Mouse (Mus musculus) megakaryocyte, adult 5-6 weeks (primary cell): Measurements from ENCODE around the gene Leo1. TPM values are rescaled to one million over a fixed set of nuclear protein-coding genes. Genes with fewer than 3 reads are reported as not detected.

Experiments
- ATAC-seq: 2 replicates; pipeline ENCODE4 v1.8.0; 2016; ENCODE audit warnings: mild to moderate bottlenecking, inconsistent platforms; ENCODE audit not compliant: poor library complexity, severe bottlenecking
- total RNA-seq, 2 experiments: library from RNA; stranded (forward) in 1 of 2; stranded (reverse) in 1 of 2; fragments of 153-499, 151-499 nt in 1 of 2; fragments of 221-1000, 200-1000 nt in 1 of 2; gene quantifications; 2 replicates each; pipeline versions ENCODE4 v1.2.3 to v1.2.4; 2015 to 2017

Leo1 gene
- total RNA-seq, 2 experiments from 2014 or later: 12.5 to 35.6 TPM

- no peak for ATAC-seq
Measured at GRCm38 (mm10) chr9:75466641-75467040, 25.3 kb downstream of the Leo1 start.

GRCm38 (mm10) chr9:75467581-75467980 is 26.3 kb downstream of the Leo1 start:
- no peak for ATAC-seq

- ATAC-seq: peak; percentile 83
Measured at GRCm38 (mm10) chr9:75468297-75468696, 27.0 kb downstream of the Leo1 start.

DNA sequence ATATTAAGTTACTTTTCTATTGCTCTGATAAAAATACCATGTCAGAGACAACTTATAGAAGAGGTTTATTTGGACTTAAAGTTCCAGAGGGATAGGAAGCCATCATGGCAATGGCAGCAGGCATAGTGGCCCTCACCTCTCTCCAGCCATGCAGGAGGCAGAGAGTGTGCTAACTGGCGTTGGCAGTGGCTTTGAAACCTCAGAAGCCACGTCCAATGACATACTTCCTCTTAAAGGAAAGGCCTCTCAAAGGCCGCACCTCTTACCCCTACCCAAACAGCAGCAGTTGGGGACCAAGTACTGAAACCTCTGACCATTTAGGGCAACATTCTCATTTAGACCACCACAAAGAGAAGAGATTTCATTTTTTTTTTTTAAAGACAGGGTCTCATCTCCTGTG is 35.9 kb downstream of the Leo1 start:
- ATAC-seq: peak; percentile 96

- ATAC-seq: no peak
Measured at GRCm38 (mm10) chr9:75479106-75479725, 37.9 kb downstream of the Leo1 start.

GRCm38 (mm10) chr9:75480536-75481075 is 39.3 kb downstream of the Leo1 start:
- no peak for ATAC-seq

GRCm38 (mm10) chr9:75485231-75485630 is 43.9 kb downstream of the Leo1 start:
- no peak for ATAC-seq

DNA sequence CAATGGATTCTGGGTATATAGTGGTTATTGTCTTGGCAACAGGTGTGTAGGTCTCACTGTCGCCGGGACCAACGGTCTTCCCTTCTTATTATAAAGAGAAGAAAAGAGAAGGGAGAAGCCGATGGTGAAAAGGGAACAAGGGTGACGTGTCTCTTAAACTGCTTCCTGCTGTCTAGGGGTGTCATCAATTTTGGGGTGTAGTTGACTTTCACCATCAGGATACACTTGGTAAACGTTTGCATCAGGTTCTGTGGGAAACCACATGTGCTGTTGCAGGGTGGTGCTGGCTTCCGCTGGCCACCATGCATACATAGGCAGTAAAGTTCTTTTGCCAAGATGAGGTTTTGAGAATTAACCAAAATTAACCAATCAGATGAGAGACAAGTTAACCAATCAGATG is 46.9 kb downstream of the Leo1 start:
- peak; percentile 91 for ATAC-seq

GRCm38 (mm10) chr9:75494407-75495005 is 53.2 kb downstream of the Leo1 start:
- no peak for ATAC-seq

DNA sequence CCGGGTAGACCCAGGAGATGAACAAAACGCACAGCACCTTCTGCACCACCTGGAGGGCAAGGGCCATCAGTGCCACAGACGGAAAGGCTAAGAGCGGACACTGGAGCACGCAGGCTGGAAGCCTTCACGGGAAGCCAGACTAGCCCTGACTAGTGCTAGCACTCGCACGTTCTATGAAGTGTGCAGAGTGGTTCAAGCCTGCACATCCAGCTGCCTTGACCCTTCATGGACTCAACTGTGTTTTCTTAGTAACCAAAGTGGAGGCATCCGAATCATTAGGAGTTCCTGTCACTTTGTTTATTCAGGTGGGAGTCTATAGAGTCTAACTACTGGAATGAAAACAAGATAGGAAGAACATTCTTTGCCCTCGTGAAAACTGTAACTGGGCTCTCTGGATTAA is 54.6 kb downstream of the Leo1 start:
- ATAC-seq: no peak

GRCm38 (mm10) chr9:75498571-75498970 is 57.2 kb downstream of the Leo1 start:
- ATAC-seq: no peak

- ATAC-seq: no peak
Measured at GRCm38 (mm10) chr9:75504311-75504710, 63.0 kb downstream of the Leo1 start.

GRCm38 (mm10) chr9:75511236-75511939 is 70.1 kb downstream of the Leo1 start:
- ATAC-seq: no peak

GRCm38 (mm10) chr9:75515464-75516113 is 74.3 kb downstream of the Leo1 start:
- peak; percentile 86 for ATAC-seq

Other genes with a start within 250 kb of the Leo1 start
- not detected in 2 replicates for gene Myo5c, start 209.5 kb upstream of the Leo1 start, total RNA-seq (2015)
- not detected in 2 replicates for gene Myo5c, start 209.5 kb upstream of the Leo1 start, total RNA-seq (2017)
- 0.51 TPM in 1 of 2 replicates, not detected in the other for gene Gnb5, start 135.2 kb upstream of the Leo1 start, total RNA-seq (2015)
- 0.29 TPM in 1 of 2 replicates, not detected in the other for gene Gnb5, start 135.2 kb upstream of the Leo1 start, total RNA-seq (2017)
- gene Bcl2l10, start 93.8 kb upstream of the Leo1 start, total RNA-seq (2015): not detected in 2 replicates
- gene Bcl2l10, start 93.8 kb upstream of the Leo1 start, total RNA-seq (2017): not detected in 2 replicates
- gene Mapk6, start 31.5 kb upstream of the Leo1 start, total RNA-seq (2015): 36.0 and 39.6 TPM in 2 replicates
- 26.6 and 29.3 TPM in 2 replicates for gene Mapk6, start 31.5 kb upstream of the Leo1 start, total RNA-seq (2017)
- gene Tmod3, start 118.1 kb downstream of the Leo1 start, total RNA-seq (2015): 100 and 101 TPM in 2 replicates
- gene Tmod3, start 118.1 kb downstream of the Leo1 start, total RNA-seq (2017): 102 and 121 TPM in 2 replicates
- gene Tmod2, start 169.8 kb downstream of the Leo1 start, total RNA-seq (2015): not detected in 2 replicates
- gene Tmod2, start 169.8 kb downstream of the Leo1 start, total RNA-seq (2017): 0.41 TPM in 1 of 2 replicates, not detected in the other
- gene Lysmd2, start 184.2 kb downstream of the Leo1 start, total RNA-seq (2015): 0.59 TPM in 1 of 2 replicates, not detected in the other
- gene Lysmd2, start 184.2 kb downstream of the Leo1 start, total RNA-seq (2017): 0.11 TPM in 1 of 2 replicates, not detected in the other
- not detected in 2 replicates for gene Scg3, start 242.5 kb downstream of the Leo1 start, total RNA-seq (2015)
- not detected in 2 replicates for gene Scg3, start 242.5 kb downstream of the Leo1 start, total RNA-seq (2017)